Mouse (Mus musculus) A20 (cell line): ENCODE data around the gene Cnnm1.
"Not testable (repeated sequence)": the region's sequence is repeated elsewhere in the genome, so short reads cannot be mapped to it uniquely, and the experiment has no call there.

Experiments
- DNase-seq: peaks from one replicate; pipeline ENCODE4 v3.0.0-alpha.2; 2011; ENCODE audit warnings: low read depth, low spot score

Gene Cnnm1

DNA sequence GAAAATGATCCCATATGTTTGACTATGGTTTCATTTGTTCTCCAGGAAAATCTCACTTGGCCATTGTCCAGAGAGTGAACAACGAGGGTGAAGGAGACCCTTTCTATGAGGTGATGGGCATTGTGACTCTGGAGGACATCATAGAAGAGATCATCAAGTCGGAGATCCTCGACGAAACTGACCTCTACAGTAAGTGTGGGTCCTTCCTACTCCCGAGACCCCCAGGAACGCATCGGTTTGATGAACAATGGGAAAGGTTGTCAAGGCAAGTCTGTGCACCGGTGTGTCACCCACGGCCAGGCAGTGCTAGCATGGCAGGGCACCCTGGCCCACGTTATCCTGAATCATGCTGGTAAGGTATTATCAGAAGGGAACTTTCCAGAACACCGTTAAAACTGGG, 24.8 kb downstream of the Cnnm1 start:
- no peak for DNase-seq

DNA sequence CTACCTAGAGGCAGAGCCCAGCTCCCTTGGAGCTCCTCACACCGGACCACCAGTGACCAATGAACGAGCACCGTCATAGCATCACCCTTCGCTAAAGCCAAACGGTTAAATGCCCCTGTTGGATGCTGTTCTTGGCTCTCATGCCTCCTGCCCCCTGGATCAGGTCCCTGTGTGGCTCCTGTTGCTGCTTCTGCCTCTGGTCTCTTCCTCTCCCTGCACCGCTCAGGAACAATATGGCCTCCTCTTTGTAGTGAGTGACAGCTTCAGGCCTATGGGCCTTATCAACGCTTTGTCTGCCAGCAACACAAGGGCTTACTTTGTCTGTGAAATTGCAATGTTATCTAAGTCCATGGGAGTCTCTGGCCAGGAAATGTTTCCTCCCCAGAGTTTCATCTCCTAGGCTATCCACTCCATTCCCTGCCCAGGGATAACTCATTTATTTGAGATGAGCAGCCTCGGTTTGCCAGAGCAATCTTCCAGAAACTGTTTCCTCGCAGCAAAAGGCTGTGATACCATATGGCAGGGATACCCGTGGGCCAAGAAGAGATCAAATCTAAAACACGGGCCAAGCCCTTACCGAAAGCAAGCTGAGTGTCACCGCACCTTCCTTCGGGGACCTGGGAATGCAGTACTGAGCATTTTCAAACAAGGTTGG, 25.5 kb downstream of the Cnnm1 start:
- no peak for DNase-seq

DNA sequence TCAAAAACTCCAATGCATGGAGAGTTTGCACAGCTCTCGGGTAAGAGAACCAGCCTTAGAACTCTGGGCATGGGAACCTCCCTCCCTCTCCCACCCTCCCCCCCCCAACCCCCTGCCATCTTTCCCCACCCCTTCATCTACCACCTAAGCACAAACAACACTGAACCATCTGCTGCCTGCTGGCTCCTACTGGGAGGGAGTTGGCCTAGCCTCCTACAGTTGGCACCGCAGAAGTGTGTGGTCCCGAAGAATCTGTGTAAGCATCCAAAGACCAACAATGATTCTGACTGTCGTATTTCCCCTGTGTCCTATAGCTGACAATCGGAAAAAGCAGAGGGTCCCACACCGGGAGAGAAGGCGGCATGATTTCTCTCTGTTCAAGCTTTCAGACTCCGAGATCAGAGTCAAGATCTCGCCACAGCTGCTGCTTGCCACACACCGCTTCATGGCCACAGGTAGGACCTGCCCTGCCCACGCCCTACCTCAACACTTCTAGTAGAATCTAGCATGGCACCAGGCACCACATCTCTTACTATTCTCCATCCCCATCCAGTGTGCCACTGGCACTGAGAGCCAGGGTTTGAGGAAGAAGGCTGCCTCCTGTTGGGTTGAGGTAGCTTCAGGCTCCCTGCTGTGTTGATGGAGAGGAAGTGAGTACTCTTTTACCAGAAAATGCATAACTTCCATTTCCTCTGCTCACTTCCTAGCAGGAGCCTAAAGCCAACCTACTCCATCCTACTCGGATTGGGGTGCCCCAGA, 27.9 kb downstream of the Cnnm1 start:
- DNase-seq = peak; percentile 9

DNA sequence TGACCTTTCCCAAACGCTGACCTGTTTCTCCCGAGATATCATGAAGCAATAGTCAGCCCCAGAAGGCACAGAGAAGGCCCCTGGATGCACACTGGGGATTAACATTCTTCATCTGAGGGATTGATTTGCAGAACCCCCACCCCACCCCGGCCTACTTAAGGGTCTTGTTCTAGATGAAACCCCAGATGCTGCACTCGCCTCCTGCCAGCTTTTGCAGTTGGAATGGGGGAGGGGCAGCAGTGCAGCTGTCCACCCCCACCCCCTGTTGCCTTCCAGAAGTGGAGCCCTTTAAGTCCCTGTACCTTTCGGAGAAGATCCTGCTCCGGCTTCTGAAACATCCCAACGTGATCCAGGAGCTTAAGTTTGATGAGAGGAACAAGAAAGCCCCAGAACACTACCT, 29.1 kb downstream of the Cnnm1 start:
- no peak for DNase-seq

DNA sequence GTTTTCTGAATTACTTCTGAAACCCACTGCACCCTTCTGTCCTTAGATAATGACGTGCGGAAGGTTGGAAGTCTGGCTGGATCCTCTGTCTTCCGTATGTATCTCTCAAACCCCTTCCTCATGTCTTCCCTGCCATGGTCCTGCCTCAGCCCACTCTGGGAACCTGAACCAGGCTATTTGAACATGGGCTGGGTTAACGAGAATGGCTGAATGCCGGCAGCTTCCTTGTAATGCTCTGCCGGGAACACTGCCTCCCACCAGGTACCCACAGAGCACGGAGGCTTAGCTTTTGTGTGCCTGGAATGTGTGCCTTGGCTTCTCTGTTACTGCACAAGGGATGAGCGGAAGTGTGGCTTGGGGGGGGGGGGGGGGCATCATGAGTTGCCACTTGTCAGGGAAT, 32.1 kb downstream of the Cnnm1 start:
- DNase-seq = no peak

DNA sequence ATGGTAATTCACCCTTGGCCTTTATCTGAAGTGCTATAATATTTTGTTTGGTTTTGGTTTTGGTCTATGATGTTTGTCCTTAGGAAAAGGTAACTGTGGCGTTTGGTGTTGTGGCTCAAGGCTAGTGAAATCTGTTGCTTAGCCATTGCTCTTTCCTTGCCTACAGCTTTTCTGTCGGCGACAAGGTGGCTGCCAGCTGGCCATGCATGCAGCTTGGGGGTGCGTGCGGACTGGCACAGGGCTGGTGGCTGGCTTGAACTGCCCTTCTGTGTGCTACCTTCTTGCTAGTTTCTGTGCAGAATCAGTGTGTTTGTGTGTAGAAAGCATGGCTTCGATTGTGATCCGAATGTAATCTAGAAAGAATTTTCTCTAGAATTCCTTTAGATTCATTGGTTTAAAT, 32.5 kb downstream of the Cnnm1 start:
- no peak for DNase-seq

DNA sequence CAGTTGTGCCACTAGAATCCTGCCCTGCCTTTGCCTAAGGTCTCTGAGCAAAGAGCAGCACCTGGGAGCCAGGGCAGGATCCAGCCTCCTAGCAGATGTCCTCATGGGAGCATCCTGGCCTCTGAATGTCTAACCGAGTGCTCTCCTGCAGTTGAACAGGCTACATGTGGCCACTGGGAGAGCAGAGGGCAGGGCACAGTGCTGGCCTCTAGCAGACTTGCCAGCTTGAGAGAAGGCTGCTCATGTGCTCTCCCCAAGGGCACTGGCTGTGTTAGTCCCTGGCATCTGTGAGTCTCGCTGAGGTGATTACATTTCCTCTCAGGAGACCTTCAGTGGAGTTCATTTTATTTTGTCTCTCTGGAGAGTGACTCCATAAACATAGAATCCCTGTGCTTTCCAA, 35.4 kb downstream of the Cnnm1 start:
- DNase-seq = no peak

DNA sequence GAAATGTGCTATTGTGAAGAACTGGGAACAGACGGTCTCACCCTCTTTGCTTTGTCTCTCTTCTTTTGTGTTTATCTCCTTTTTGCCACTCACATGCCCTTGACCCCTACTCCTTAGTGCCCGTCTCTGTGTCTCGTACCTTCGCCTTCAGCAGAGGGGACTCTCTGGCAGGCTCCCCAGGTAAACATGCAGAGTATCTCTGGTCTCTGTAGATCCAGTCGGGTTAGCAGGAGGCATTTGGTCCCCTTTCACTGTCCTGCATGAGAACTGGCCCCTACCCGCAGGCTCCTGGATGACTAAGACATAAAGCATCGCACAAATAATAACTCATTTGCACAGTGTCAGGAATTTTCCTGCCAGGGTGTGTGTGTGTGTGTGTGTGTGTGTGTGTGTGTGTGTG, 35.8 kb downstream of the Cnnm1 start:
- DNase-seq = no peak

DNA sequence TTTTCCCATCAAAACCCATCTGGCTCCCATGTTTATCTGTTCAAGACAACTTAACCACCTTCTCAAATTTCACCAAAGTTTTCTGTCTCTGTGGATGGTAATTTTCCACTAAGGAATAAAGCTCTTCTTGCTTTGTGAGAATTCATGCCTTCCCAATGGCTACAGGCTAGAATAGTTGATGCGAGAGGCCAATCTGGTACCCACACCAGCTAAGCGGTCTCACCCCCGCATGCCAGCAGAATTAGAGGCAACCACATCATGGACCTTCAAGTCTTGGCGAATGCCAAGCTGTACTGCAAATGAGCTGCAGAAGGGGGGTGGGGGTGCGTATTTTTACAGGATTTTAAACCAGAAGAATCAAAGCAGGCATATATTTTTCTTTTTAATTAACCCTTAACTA, 37.2 kb downstream of the Cnnm1 start:
- no peak for DNase-seq

DNA sequence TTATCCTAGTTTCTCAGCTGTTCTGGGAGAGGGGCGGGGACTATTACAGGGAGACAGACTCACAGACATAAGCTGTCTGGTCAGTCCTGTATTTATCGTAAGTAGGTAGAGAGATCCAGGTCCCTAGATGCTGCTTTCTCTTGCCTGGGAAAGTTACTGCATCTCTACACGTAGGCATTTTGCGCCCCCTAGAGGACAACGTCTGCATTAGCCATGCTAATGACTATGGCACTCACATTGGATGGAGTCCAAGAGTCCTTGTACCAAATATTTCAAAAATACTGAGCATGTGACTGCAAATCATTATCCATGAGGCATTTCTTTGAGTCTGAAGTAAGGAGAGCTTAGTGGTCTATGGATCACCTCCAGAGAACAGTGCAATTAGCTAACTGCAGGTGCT, 38.7 kb downstream of the Cnnm1 start:
- DNase-seq = peak; percentile 61

DNA sequence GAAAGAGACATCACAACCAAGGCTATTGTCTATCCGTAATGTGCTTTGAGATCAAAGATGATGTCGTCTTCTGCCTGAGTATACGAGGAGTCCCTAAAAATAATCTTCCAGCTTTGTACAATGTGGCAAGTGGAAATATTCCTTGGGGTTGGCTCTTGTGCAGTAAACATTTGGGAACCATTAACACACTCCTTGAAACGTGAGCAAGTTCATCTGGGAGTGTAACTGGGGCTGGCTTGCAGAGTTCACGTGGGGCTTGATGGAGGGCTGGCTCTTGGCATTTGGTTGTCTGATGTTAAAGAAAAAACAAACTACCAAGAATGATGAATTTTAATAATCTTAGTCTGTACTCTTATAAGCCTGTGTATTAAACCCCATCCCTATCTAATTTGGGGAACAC, 39.2 kb downstream of the Cnnm1 start:
- DNase-seq = no peak

DNA sequence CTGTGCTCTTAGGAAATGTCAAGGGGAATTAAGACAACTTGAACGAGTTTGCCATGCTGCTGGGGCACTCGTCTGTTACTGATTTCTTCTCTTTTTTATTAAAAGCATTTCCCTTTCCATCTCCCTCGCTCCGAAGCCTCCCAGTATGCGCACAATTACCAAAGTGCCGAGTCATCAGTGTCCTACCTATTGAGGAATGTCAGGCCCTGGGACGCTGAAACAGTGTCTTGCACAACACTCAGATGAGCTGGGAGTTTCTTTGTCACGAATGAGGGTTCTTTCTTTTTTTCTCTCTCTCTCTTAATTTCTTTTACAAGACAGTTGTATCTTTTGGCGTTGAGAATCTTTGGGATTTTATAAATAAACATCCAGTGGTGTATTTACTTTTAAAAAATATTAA, 40.3 kb downstream of the Cnnm1 start:
- no peak for DNase-seq

DNA sequence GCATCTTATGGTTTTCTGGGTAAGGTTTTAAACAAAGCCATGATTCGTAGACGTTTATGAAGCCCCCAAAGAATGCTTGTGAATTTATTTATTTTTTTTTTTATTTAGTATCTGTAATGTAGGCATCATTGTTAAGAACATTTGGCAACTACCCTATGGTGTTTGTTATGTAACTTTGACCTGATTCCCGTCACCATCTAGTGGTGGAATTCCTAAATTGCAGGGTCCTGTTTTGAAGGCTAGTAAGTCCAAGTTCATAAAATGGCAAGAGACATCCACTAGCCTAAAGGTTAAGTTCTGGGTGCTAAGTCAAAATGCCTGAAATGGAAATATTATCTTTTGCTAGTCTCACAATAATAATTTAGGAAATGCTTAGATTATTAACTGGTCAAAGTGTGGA, 47.2 kb downstream of the Cnnm1 start:
- peak; percentile 48 for DNase-seq

DNA sequence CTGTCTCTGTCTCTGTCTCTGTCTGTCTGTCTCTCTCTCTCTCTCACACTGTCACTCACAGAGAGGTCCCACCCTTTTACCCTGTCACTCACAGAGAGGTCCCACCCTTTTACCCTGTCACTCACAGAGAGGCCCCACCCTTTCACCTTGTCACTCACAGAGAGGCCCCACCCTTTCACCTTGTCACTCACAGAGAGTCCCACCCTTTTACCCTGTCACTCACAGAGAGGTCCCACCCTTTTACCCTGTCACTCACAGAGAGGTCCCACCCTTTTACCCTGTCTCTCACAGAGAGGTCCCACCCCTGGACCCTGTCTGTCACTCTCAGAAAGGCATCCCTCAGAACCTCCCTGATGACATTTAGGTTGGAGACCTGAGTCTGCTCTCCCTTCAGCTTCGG, 53.1 kb downstream of the Cnnm1 start:
- DNase-seq = not testable (repeated sequence)

DNA sequence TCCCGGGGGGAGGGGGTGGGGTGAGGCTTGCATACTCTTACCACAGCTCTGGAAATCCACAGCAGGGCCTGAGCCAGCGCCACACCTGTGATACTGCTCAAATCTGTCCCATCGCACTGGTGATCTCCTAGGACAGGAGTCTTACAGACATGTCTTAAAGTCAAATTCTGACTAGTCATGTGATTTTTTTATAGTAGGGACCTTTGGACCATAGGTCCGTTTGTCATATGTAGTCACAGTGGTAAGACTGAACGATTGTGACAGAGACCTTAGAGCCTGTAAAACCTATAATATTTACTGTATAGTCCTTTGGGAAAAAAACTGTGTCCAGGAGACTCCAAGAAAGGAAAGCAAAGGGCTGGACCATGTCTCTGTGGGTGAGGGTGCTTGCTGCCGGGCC, 53.6 kb downstream of the Cnnm1 start:
- no peak for DNase-seq

DNA sequence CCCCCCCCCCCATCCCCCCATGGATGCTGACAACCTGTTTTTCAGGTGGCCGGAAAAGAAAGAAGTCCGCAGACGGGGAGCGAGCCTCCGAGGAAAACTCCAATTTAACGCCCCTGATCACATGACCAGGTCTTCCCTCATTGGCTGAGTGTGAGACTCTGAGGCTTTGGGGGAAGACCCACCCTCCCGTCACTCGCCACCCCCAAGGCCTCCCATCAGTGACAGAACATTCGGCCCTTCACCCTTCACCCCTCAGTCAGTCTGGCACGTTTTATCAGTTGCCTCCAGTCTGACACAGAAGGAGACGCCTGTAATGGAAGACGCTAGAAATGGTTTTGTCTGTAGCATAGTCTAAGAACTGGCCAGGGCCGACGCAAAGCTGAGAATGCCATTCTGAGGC, 54.7 kb downstream of the Cnnm1 start:
- no peak for DNase-seq

DNA sequence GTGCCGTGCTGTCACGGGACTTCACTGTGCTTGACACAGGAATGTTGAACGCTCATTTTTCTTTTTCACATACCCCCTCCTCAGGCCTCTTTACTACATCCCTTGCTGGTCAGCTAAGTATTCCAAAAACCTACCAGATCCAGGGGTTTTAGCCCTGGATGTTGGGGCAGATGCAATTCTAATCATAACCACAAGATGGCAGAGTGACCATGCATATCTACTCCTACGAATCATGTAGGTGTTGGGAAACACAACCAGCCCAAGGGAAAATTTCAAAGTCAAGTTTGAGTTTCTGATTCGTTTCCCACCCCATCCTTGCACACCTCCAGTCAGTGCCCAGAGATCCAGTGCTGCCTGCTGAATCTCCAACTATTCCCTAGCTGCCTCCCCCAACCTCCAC, 55.6 kb downstream of the Cnnm1 start:
- DNase-seq = peak; percentile 54

DNA sequence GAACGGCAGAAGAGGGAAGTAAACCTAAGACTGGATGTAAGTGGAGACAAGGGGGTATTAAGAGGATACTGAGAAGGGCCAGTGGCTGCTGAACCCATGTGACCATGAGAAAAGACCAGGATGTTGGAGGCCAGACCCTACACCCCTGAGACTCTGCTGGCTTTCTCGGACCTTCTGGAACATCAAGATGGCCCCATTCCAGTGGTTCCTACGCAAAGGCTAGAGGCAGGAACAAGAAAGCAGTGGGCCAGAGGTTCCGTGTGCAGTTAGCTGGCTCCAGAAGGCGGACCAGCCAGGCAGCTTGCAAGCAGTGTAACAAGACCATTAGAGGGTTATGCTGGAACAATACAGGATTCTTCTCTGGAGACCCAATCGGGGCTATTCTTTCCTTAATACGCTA, 57.2 kb downstream of the Cnnm1 start:
- DNase-seq = no peak

DNA sequence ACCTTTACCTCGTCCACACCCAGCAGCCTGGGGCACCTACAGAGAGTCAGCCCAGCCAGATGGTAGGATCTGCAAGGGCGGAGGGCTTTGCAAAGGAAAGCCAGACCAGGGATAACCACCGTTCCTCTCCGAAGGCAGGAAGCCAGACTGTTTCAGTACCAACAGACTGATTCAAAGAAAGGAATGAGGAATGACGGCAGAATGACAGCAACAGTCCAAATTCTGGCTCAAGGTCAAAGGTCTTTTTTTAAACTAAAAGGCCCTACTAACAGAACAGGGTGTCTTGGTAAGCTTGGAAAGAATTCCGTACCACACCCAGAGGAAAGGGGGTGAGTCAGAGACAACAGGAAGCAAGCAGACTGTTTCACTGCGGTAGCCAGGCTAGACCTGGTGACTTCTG, 58.6 kb downstream of the Cnnm1 start:
- no peak for DNase-seq

DNA sequence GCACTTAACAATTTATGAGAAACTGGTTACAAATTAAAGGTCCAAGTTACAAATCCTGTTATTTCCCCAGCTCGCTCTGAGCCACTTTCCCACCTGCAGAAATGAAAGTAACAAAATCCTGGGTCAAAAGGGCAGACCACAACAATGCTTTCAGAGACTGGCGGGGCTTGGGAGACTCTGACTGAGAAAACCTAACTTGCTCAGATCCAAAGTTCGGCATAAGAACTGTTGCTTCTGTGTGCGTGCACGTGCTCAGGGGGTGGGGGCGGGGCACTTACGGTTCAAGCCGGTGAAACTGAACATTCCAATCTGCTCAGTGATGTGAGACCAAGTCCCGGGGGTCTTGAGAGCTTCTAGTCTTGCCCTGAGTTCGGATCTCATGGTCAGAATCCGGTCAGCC, 62.4 kb downstream of the Cnnm1 start:
- no peak for DNase-seq

DNA sequence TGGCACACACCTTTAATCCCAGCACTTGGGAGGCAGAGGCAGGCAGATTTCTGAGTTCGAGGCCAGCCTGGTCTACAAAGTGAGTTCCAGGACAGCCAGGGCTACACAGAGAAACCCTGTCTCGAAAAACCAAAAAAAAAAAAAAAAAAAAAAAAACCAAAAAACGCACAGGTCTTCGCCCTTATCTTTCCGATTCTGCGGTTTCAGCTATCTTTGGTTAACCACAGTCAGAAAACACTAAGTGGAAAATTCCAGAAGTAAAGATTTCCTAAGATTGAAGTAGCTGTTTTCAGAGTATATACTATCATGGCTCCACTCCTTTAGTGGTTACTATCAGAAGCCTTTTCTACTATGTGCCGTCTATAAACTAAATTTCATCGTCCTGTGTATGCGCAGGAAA, 63.4 kb downstream of the Cnnm1 start:
- not testable (repeated sequence) for DNase-seq

DNA sequence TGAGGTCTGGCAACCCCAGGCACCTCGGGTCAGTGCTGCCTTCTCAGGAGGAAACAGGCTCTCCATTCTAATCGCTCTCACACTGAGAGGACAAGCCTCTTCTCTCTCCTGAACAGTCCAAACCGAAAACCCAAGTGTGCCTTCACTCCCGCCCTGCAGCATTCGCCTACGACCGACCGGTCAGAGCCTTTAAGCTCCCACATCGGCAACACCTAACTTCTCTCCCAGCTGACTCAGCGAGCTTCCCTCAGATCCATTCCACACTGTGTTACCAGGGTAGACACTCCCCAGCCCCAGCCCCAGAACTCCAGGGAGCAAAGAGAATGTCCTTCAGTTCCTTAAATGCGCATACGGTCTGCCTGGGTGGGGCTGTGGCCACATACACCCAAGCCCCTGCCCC, 65.2 kb downstream of the Cnnm1 start:
- no peak for DNase-seq

DNA sequence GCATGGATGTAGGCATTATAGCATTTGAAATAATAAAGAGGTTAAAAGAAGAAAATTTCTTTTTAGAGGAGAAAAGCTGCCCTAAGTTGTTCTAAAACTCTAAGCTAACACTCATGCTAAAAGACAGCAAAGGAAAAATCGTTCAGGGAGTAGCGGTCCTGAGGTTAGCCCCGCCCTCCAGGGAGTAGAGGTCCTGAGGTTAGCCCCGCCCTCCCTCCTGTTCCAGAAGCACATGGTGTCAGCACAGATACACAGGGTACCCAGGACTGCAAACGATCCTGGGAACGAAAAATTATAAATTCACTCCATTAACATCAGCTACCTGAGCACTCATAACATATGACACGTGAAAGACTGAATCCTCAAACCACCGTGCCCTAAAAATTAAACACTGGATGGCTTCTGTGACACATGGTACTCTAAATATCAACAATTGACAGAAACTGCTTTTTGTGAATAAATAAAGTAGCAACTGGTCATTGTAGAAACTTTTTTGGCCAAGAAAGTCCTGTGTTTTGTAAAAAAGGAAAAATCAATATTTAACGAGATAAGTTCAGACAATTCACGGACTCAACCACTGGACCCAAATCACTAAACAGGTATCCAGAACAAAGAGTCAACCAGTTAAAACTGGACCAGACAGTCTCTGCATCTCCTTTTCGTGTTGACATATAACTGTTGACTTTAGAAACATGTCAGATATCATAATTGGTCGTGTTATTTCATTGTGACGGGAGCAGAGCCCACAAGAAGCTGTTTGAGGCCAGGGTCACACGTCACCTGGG, 70.4 kb downstream of the Cnnm1 start:
- no peak for DNase-seq
